Mouse (Mus musculus) testis, adult 2 months (tissue): Measurements from ENCODE around the gene Rprm.

Source experiments
- CTCF ChIP-seq: fragments of 200-500 bp; IDR thresholded peaks from 2 replicates; pipeline ENCODE4 v1.5.1; 2012; ENCODE audit warnings: low read depth, mild to moderate bottlenecking, inconsistent platforms, low read length, moderate library complexity; ENCODE audit not compliant: control insufficient read depth, insufficient read depth, insufficient replicate concordance
- POLR2A ChIP-seq: fragments of 200-500 bp; IDR thresholded peaks from 2 replicates; pipeline ENCODE4 v1.6.1; 2012; ENCODE audit warnings: low read depth, mild to moderate bottlenecking, inconsistent platforms, low read length, moderate library complexity; ENCODE audit not compliant: control insufficient read depth

- TF ChIP-seq CTCF: no peak
- no peak for TF ChIP-seq POLR2A
Measured at GRCm38 (mm10) chr2:54111294-54111693, 25.9 kb upstream of the Rprm start.
